Mouse (Mus musculus): Measurements from ENCODE around the gene Slc35e3.

DNA sequence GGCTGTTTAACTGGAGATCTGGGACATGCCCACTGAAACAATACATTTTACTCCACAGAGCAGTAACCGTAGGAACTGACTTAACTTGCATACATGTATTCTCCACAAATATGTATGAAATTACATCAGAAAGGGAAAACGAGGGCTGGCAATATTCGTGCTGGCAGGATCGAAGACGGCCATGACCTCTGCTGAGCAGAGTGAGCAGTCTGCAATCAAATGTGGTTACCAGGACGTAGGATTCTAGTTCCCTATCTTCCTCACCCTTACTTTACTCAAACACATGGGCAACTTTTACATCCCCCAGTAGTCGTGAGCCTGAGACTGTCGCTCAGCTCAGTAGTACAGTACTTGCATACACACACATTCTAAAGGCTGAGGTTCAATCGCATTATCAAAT is 37.3 kb downstream of the Slc35e3 start:
- TF ChIP-seq EP300 (IDR thresholded peaks at IDR 0.05; ENCODE audit: insufficient read depth, low read depth, low read length) (no peak), POLR2A (IDR thresholded peaks at IDR 0.05; ENCODE audit: insufficient read depth, low read length) (no peak)
